Mouse (Mus musculus): Measurements from ENCODE around the gene Sparc. TPM values are rescaled to one million over a fixed set of nuclear protein-coding genes. Genes with fewer than 3 reads are reported as not detected.

Gene Sparc
- 3,898 and 8,730 TPM in 2 replicates for polyA plus RNA-seq (2012; rRNA removed; ENCODE audit: low replicate concordance)

GRCm38 (mm10) chr11:55422978-55423377 is at the start of gene Sparc:
Gene Sparc (minus strand): TSS chr11:55423183.

GRCm38 (mm10) chr11:55469048-55469843 is 46.3 kb upstream of the Sparc start, which contains the start of gene G3bp1:
Gene G3bp1 (plus strand): TSS chr11:55469685.

DNA sequence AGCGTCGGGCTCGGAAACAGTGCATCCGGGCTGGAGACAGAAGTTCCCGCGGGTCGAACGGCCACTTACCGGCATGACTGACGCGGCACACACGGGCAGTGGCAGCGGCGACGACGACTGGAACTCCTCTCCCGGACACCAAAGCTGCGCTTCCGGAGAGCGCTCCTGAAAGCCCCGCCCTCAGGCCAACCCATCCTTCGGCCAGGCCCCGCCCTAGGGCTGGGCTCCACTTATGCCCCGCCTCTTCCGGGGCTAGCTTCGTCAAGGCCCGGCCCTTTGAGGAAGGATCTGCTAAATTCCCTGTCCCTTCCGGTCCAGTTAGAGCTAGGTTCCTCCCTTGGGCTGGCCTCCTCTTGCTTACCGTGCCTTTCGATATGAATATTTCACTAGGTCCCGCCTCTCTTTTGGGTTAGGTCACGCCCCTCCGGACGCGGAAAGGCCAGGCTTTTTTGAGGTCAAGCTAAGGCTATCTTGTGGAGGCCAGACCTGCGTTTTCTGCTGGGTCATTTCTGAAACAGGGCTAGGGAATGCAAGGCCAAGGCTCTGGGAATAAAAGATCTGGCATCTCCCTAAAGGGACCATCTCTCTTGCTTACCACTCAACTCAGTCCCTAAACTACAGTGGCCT is 38.1 kb upstream of the Sparc start, which contains the start of gene Atox1:
TSS of gene Atox1 (minus strand) at position 221 of the 627 bp plus-strand sequence.

Other genes starting within 250 kb of the Sparc start
- gene Slc36a2, start 238.1 kb downstream of the Sparc start, polyA plus RNA-seq (2012; rRNA removed; ENCODE audit: low replicate concordance) = 201 and 465 TPM in 2 replicates
- gene Slc36a1, start 218.8 kb downstream of the Sparc start, polyA plus RNA-seq (2012; rRNA removed; ENCODE audit: low replicate concordance) = 17.5 and 21.3 TPM in 2 replicates
- gene Fat2, start 86.6 kb downstream of the Sparc start, polyA plus RNA-seq (2012; rRNA removed; ENCODE audit: low replicate concordance) = under 0.01 and 0.23 TPM in 2 replicates
- gene Atox1, start 38.1 kb upstream of the Sparc start, polyA plus RNA-seq (2012; rRNA removed; ENCODE audit: low replicate concordance) = 474 and 698 TPM in 2 replicates
- 23.3 and 48.8 TPM in 2 replicates for gene G3bp1, start 46.5 kb upstream of the Sparc start, polyA plus RNA-seq (2012; rRNA removed; ENCODE audit: low replicate concordance)
- not detected in 2 replicates for gene Glra1, start 185.0 kb upstream of the Sparc start, polyA plus RNA-seq (2012; rRNA removed; ENCODE audit: low replicate concordance)

All from subcutaneous adipose tissue, adult 2 months (tissue).